Mouse (Mus musculus) kidney, embryonic 15.5 days (tissue): Measurements from ENCODE around the gene Baz2b. TPM values are rescaled to one million over a fixed set of nuclear protein-coding genes. Genes with fewer than 3 reads are reported as not detected.

Experiments used
- ATAC-seq: fragments of 200-750 bp; cut with Nextera tagmentation; replicated peaks from 2 replicates; pipeline ENCODE4 v1.8.0; 2017; ENCODE audit warnings: moderate TSS enrichment; ENCODE audit not compliant: low FRiP score
- H3K27ac ChIP-seq: fragments of 300-500 bp; sonication (generic); 2 replicates; pipeline ENCODE4 v1.5.1; 2015; ENCODE audit warnings: mild to moderate bottlenecking, inconsistent platforms
- H3K27me3 ChIP-seq: fragments of 300-500 bp; sonication (generic); 2 replicates; pipeline ENCODE4 v1.6.1; 2015; ENCODE audit warnings: inconsistent platforms
- H3K36me3 ChIP-seq: fragments of 300-500 bp; sonication (generic); 2 replicates; pipeline ENCODE4 v1.6.1; 2015; ENCODE audit warnings: inconsistent platforms
- H3K4me1 ChIP-seq: fragments of 300-500 bp; sonication (generic); 2 replicates; pipeline ENCODE4 v1.6.1; 2015; ENCODE audit warnings: inconsistent platforms
- H3K4me2 ChIP-seq: fragments of 300-500 bp; sonication (generic); 2 replicates; pipeline ENCODE4 v1.6.1; 2015; ENCODE audit warnings: moderate library complexity, mild to moderate bottlenecking, inconsistent platforms
- H3K4me3 ChIP-seq: fragments of 300-500 bp; sonication (generic); replicated peaks from 2 replicates; pipeline ENCODE4 v1.5.1; 2015; ENCODE audit warnings: mild to moderate bottlenecking, inconsistent platforms
- H3K9ac ChIP-seq: fragments of 300-500 bp; sonication (generic); 2 replicates; pipeline ENCODE4 v1.6.1; 2015; ENCODE audit warnings: mild to moderate bottlenecking, inconsistent platforms
- H3K9me3 ChIP-seq: fragments of 300-500 bp; sonication (generic); replicated peaks from 2 replicates; pipeline ENCODE4 v1.6.1; 2016; ENCODE audit warnings: inconsistent platforms
- WGBS: fragments of 180-500 bp; shearing (Covaris S2); methylation state at CpG from one replicate; pipeline ENCODE4 v1.1.7; 2015; ENCODE audit warnings: mixed read lengths; 5-methylcytosine and 5-hydroxymethylcytosine counted together
- polyA plus RNA-seq: library from polyadenylated mRNA; unstranded; fragments of >200 nt; fragmentation: Nextera tagmentation; extraction: Ambion mirVana; gene quantifications from 2 replicates; pipeline ENCODE4 v1.2.1, GENCODE M21; 2015

Baz2b gene
- polyA plus RNA-seq, 1 experiment from 2014 or later = 55.3 TPM

DNA sequence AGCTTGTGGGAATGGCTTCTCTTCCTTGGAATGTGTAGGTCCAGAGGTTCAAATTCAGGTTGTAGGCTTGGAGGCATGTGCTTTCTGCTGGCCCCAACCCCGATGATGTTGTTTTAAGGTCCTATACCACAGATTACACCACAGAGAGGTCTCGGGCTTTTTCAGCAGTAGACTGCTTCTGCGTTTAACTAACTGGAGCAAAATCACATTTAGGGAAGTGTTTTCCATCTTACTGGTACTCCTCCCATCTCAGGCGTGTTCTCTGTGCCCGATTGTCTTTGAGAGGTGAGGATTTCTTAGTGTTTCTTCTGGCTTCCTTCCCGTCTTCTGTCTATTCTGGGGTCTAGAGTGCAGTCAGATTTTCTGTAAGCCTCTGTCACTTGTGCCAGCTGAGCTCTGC, 8.0 kb upstream of the Baz2b start:
- no peak overlapping the region for H3K9ac ChIP-seq
- peaks cover 19% of the 10 kb centered on the region for H3K36me3 ChIP-seq
- peaks cover 34% of the 10 kb centered on the region for H3K4me1 ChIP-seq
- WGBS = 82% methylated on average over 6 of the region's 6 CpGs
- H3K9me3 ChIP-seq = no peaks in the 10 kb centered on the region
- no peaks in the 10 kb centered on the region for H3K27me3 ChIP-seq
- no peak overlapping the region for H3K27ac ChIP-seq
- H3K4me3 ChIP-seq = no peak overlapping the region
- H3K4me2 ChIP-seq = no peak overlapping the region
- no peak for ATAC-seq

GRCm38 (mm10) chr2:60216547-60217153, 7.0 kb upstream of the Baz2b start:
- no peak for ATAC-seq
- Histone ChIP-seq H3K36me3 (peaks cover 24% of the 10 kb centered on the region), H3K27ac (no peak overlapping the region), H3K4me1 (peaks cover 37% of the 10 kb centered on the region), H3K4me3 (no peak overlapping the region), H3K9ac (no peak overlapping the region), H3K9me3 (no peaks in the 10 kb centered on the region), H3K27me3 (no peaks in the 10 kb centered on the region), H3K4me2 (no peak overlapping the region)
- WGBS = 87% methylated on average over 4 of the region's 4 CpGs

DNA sequence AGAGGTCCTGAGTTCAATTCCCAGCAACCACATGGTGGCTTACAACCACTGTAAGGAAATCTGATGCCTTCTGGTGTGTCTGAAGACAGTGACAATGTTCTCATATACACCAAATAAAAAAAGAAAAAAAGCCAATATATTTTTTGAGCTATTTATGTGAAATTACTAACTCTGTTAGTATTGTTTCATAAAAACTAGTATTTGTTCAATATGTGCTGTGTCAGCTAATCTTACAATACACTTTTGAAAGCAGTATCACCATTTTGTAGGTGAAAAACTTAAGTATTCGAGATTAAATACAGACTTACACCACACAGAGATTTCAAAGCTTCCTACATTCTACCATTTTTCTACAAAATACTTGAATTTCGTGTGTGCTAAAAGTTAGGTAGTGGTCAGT, 5.0 kb upstream of the Baz2b start:
- Histone ChIP-seq H3K4me3 (no peak overlapping the region), H3K27me3 (no peaks in the 10 kb centered on the region), H3K36me3 (peaks cover 29% of the 10 kb centered on the region), H3K4me2 (no peak overlapping the region), H3K9me3 (no peaks in the 10 kb centered on the region), H3K27ac (no peak overlapping the region), H3K9ac (no peak overlapping the region), H3K4me1 (peaks cover 37% of the 10 kb centered on the region)
- ATAC-seq = no peak
- 95% methylated on average over 2 of the region's 2 CpGs for WGBS

- Histone ChIP-seq H3K27me3 (no peaks in the 10 kb centered on the region), H3K27ac (no peak overlapping the region), H3K36me3 (peaks cover 29% of the 10 kb centered on the region), H3K9me3 (no peaks in the 10 kb centered on the region), H3K4me3 (no peak overlapping the region), H3K4me1 (peaks cover 46% of the 10 kb centered on the region), H3K4me2 (no peak overlapping the region), H3K9ac (no peak overlapping the region)
- no peak for ATAC-seq
Measured at GRCm38 (mm10) chr2:60212488-60212887, 2.8 kb upstream of the Baz2b start.

- H3K4me2 ChIP-seq = peak overlapping the region; percentile 70
- 17% methylated on average over 5 of the region's 5 CpGs for WGBS
- no peak overlapping the region for H3K27ac ChIP-seq
- H3K4me3 ChIP-seq = peak overlapping the region; percentile 92
- peaks cover 25% of the 10 kb centered on the region for H3K36me3 ChIP-seq
- ATAC-seq = no peak
- no peaks in the 10 kb centered on the region for H3K9me3 ChIP-seq
- H3K27me3 ChIP-seq = no peaks in the 10 kb centered on the region
- peaks cover 39% of the 10 kb centered on the region for H3K4me1 ChIP-seq
- peak overlapping the region; percentile 93 for H3K9ac ChIP-seq
Measured at GRCm38 (mm10) chr2:60210821-60211220, 1.2 kb upstream of the Baz2b start.

DNA sequence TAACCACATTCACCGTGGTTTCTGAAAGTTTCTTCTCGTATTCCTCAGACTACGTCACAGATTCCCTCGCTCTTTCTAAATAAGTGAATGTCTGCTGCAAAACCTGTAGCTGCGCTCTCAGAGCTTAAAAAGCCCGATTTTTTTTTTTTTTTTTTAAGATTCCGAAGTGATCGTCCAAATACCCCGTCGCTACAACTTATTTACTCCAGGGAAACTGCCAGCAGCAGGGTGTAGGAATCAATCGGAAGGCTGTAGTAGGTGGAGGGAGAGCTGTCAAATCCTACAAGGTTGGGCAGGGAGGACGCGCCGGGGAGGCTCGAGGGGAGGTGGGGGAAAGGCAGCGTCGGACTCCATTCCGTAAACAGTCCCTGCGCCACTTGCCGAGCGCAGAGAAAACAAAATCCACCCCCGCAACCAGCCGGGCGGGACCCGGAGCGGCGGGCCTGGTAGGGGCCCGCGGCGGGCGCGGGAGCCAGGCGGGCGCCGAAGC, 472 bp downstream of the Baz2b start:
- Histone ChIP-seq H3K36me3 (peaks cover 33% of the 10 kb centered on the region), H3K4me2 (peak overlapping the region; percentile 59), H3K27me3 (no peaks in the 10 kb centered on the region), H3K9me3 (no peaks in the 10 kb centered on the region), H3K4me1 (peaks cover 32% of the 10 kb centered on the region), H3K4me3 (peak overlapping the region; percentile 92), H3K9ac (peak overlapping the region; percentile 93), H3K27ac (peak overlapping the region; percentile 91)
- peak; percentile 70 for ATAC-seq
- WGBS = under 1% methylated on average over 35 of the region's 35 CpGs

DNA sequence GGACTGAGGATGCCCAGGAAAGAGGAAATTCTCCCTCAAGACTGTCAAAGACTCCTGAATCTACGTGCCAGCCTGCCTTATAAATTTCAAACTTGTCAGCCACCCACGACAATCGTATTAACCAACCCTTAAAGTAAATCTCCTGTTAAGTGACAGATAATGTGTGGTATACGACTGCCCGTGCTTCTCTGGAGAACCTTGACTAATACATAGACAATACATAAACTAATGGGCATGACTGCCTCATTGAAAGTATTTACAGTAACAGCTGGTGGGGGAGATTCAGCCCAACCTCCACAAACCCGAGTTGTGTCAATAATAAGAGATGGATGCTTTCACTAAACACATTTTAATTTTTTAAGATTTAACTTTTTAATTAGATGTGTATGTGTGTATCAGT, 3.8 kb downstream of the Baz2b start:
- Histone ChIP-seq H3K4me1 (peaks cover 10% of the 10 kb centered on the region), H3K27ac (no peak overlapping the region), H3K9ac (no peak overlapping the region), H3K4me2 (no peak overlapping the region), H3K36me3 (peaks cover 18% of the 10 kb centered on the region), H3K9me3 (no peaks in the 10 kb centered on the region), H3K27me3 (no peaks in the 10 kb centered on the region), H3K4me3 (no peak overlapping the region)
- WGBS = 75% methylated on average over 6 of the region's 6 CpGs
- ATAC-seq = no peak

DNA sequence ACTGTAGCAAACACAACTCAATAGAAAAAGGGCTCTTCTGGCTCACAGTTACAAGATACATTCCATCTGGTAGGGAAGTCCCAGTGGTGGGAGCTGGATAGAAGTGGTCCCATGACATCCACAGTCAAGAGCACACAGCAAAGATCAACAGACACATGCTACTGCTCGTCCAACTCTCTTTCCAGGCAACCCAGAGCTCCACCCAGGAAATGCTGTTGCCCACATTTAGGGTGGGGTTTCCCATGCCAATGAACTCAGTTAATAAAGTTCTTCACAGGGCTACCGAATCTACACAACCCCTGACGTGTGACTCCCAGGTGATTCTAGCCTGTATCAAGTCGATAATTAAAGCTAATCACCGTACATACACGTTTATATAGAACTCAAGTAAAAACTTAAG, 5.5 kb downstream of the Baz2b start:
- Histone ChIP-seq H3K9me3 (no peaks in the 10 kb centered on the region), H3K9ac (no peak overlapping the region), H3K27me3 (no peaks in the 10 kb centered on the region), H3K36me3 (peaks cover 18% of the 10 kb centered on the region), H3K4me1 (peaks cover 8% of the 10 kb centered on the region), H3K27ac (no peak overlapping the region), H3K4me3 (no peak overlapping the region), H3K4me2 (no peak overlapping the region)
- 81% methylated on average over 6 of the region's 6 CpGs for WGBS
- no peak for ATAC-seq

GRCm38 (mm10) chr2:60203733-60204132, 5.9 kb downstream of the Baz2b start:
- Histone ChIP-seq H3K4me3 (no peak overlapping the region), H3K9me3 (no peaks in the 10 kb centered on the region), H3K27me3 (no peaks in the 10 kb centered on the region), H3K4me1 (peaks cover 8% of the 10 kb centered on the region), H3K4me2 (no peak overlapping the region), H3K27ac (no peak overlapping the region), H3K9ac (no peak overlapping the region), H3K36me3 (peaks cover 18% of the 10 kb centered on the region)
- no peak for ATAC-seq
- WGBS = 84% methylated on average over 4 of the region's 4 CpGs

GRCm38 (mm10) chr2:60202900-60203530, 6.6 kb downstream of the Baz2b start:
- no peak for ATAC-seq

DNA sequence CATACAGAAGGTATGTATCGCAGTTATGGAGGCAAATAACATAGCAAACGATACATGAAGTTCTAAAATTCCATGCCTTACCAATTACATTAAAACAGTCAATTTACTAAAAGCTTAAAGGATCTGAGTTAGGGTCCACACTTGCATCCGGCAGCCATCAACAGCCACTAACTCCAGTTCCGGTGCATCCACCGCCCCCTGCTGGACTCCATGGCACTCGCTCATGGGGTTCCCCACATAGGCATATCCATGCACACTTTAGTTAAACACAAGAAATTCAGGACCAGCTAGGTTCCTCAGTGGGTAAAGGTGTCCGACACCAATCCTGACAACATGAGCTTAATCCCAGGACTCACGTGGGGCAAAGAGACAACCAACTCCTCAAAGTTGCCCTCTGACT, 9.0 kb downstream of the Baz2b start:
- Histone ChIP-seq H3K4me1 (no peaks in the 10 kb centered on the region), H3K36me3 (peaks cover 11% of the 10 kb centered on the region), H3K27me3 (no peaks in the 10 kb centered on the region), H3K9me3 (no peaks in the 10 kb centered on the region), H3K9ac (no peak overlapping the region), H3K4me3 (no peak overlapping the region), H3K4me2 (no peak overlapping the region), H3K27ac (no peak overlapping the region)
- 60% methylated on average over 8 of the region's 8 CpGs for WGBS
- ATAC-seq = no peak

More at GRCm38 (mm10) chr2:60202900-60203530, 6.6 kb downstream of the Baz2b start:
- no peaks in the 10 kb centered on the region for H3K9me3 ChIP-seq
- 86% methylated on average over 8 of the region's 8 CpGs for WGBS
- no peaks in the 10 kb centered on the region for H3K27me3 ChIP-seq
- H3K27ac ChIP-seq = no peak overlapping the region
- H3K36me3 ChIP-seq = peaks cover 18% of the 10 kb centered on the region
- no peak overlapping the region for H3K9ac ChIP-seq
- peaks cover 4% of the 10 kb centered on the region; the same call in 1 of the 2 replicates for H3K4me1 ChIP-seq
- H3K4me2 ChIP-seq = no peak overlapping the region
- H3K4me3 ChIP-seq = no peak overlapping the region

GRCm38 (mm10) chr2:60200051-60200562, 9.5 kb downstream of the Baz2b start:
- Histone ChIP-seq H3K36me3 (peaks cover 5% of the 10 kb centered on the region), H3K9me3 (no peaks in the 10 kb centered on the region), H3K4me3 (no peak overlapping the region), H3K4me2 (no peak overlapping the region), H3K27me3 (no peaks in the 10 kb centered on the region), H3K9ac (no peak overlapping the region), H3K27ac (no peak overlapping the region), H3K4me1 (no peaks in the 10 kb centered on the region)
- 95% methylated on average over 5 of the region's 5 CpGs for WGBS
- ATAC-seq = no peak
